Mouse (Mus musculus) thymus, postnatal 10 days (tissue): ENCODE results near the gene Btbd19.

Source experiments
- DNase-seq, 2 experiments: peaks; one replicate each; pipeline ENCODE4 v3.0.0; 2021; ENCODE audit warnings: low spot score in 2 of 2

Gene Btbd19

GRCm38 (mm10) chr4:117115592-117115991, 9.9 kb downstream of the Btbd19 start:
- peak; percentile 62 to 70 for DNase-seq

- no peak for DNase-seq
Measured at GRCm38 (mm10) chr4:117113237-117113636, 12.3 kb downstream of the Btbd19 start.

GRCm38 (mm10) chr4:117110985-117111384, 14.5 kb downstream of the Btbd19 start:
- DNase-seq = no peak

DNA sequence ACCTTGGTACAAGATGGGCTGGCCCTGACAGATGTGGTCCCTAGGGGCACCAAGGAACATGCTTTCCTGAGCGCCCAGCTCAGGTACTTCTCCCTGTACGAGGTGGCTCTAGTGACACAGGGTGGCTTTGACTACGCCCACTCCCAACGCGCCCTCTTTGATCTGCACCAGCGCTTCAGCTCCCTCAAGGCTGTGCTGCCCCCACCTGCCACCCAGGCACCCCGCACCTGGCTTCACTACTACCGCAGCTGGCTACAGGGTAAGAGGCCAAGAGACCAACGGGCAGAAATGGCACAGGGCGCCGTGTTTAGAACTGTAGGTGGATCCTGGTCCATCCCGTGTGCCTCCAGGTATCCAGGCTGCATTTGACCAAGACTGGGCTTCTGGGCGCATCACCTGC, 15.3 kb downstream of the Btbd19 start:
- no peak for DNase-seq

DNA sequence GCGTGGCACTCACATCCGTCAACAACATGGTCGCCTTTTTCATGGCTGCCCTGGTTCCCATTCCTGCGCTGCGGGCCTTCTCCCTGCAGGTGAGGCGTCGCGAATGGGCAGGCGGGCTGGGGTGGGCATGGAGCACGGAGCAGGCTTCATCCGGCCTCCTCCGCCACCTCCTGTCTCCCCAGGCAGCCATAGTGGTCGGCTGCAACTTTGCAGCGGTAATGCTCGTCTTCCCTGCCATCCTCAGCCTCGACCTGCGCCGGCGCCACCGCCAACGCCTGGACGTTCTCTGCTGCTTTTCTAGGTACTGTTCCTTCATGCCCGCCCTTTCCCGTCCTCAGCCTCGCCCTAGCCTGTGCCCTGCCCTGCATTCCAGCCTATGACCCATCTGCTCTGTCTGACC, 16.2 kb downstream of the Btbd19 start:
- no peak for DNase-seq

- DNase-seq = no peak
Measured at GRCm38 (mm10) chr4:117108524-117108849, 17.0 kb downstream of the Btbd19 start.

- DNase-seq = no peak
Measured at GRCm38 (mm10) chr4:117107813-117108523, 17.6 kb downstream of the Btbd19 start.

GRCm38 (mm10) chr4:117105127-117105526, 20.4 kb downstream of the Btbd19 start:
- DNase-seq = no peak

- no peak for DNase-seq
Measured at GRCm38 (mm10) chr4:117104672-117105071, 20.9 kb downstream of the Btbd19 start.

DNA sequence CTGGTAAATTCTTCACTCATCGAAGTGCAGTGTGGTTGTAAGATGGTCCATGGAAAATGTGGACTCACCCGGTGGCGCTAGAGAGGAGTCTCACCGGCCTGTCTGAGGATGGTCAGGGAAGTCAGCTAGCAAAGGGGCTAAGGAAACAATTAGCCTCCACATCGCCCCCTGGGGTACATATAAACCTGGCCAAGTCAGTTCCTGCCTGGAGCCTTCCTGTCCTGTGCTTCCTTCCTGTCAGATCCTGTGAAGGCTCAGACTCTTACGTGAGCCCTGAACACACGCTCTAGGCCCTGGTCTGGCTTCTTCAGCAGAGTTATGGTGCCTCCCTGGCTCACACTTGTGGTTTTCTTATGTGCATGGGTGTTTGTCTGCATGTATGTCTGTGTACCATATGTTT, 24.3 kb downstream of the Btbd19 start:
- peak in 1 of 2 experiments; percentile 25 for DNase-seq

DNA sequence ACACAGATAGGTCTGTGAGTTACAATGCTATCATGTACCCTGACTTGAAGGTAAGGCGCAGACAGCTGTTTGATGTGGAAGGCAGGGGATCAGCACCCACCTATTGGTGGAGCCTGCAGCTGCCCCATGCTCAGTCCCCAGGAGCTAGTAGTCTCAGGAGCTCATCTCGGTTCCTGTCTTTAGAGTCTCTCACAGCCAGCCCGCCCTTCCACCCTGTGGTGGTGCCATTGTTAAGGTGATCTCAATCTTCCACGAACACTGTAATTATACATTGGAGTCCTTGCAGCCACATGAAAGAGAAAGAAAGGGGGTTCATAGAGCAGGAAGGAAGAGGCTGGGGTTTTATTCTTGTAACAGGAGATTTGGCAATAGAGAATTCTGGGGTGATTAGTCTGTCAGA, 25.5 kb downstream of the Btbd19 start:
- no peak for DNase-seq

DNA sequence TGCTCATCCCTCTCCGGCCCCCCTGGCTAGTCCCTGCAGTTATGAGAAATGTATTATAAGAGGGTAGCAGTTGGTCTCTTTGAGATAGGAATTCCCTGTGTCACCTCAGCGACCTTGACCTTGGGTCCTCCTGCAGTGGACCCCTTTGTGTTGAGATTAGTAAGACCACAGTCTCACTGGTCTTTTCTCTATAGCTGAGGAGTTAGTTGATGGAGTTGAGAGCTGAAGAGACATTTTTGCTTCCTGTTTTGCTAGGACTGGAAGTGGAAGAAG, 26.8 kb downstream of the Btbd19 start:
- DNase-seq = no peak

DNA sequence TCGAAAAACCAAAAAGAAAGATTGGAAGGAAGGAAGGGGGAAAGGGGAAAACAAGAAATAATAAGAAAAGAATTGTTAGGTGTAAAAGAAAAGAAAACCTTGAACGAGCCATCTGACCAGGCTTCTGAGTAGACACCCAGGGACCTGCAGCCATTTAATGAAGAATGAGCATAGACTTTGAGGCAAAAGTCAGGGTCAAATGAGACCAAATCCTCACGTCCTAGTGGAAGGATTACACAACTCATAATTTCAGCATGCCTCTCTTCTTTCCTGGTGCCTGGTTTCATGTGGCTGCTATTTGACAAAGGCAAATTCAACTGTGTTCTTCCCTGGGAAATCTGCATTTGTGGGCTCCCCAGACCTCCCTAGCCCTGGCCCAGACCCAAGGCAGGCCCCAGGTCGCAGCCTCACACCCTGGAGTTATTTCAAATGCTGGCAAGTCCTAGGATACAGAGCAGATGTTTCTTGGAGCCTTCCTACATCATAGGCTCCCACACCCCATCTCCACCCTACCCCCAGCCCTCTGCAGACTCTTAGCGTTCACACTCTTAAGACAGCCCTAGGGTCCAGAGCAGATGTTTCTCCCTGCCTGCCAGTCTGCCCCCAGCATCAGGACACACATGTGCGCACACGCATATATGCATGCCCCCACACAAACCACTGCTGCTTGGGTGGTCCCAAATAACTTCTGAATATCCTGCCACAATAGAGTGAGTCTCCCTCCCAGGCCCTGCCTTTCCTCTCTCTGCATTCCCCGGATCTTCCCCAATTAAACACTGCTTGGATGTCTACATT, 27.4 kb downstream of the Btbd19 start:
- DNase-seq = no peak

- no peak for DNase-seq
Measured at GRCm38 (mm10) chr4:117096666-117097065, 28.9 kb downstream of the Btbd19 start.

GRCm38 (mm10) chr4:117095551-117096452, 29.7 kb downstream of the Btbd19 start, which contains the start of gene Ptch2:
Gene Ptch2 (plus strand): TSS chr4:117096075.
- peak; percentile 65 to 75 for DNase-seq

- DNase-seq = no peak
Measured at GRCm38 (mm10) chr4:117094626-117095361, 30.7 kb downstream of the Btbd19 start.

DNA sequence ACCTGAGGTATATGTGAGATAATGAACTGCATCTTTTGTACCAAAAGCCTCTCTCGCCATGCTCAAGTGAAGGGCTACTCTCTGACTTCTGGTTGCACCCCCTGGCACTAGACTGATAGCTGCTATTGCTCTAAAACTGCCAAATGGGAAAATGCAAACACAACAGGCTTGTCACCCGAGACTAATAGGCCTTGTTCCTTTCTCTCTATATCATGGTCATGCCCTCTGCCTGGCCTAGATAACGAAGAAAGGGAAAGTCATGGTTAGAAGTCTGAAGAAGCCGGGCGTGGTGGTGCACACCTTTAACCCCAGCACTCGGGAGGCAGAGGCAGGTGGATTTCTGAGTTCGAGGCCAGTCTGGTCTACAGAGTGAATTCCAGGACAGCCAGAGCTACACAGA, 34.9 kb downstream of the Btbd19 start:
- no peak for DNase-seq

- DNase-seq = no peak
Measured at GRCm38 (mm10) chr4:117087948-117088640, 37.4 kb downstream of the Btbd19 start.

DNA sequence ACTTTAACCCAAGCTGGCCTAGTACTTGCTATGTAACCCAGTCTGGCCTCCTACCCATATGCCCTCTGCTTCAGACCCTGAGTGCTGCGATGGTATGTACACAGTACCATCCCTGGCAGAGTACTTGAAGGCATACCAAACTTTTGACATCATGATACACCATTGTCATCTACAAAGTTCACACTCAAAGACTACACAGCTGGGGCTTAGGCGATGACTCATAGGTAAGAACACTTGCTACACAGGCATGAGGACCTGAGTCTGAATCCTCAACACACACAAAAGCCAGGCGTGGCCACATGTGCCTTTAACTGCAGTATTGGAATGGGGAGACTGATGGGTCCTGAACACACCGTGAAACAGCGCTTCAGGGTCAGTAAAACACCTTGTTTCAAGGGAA, 54.3 kb downstream of the Btbd19 start:
- no peak for DNase-seq

DNA sequence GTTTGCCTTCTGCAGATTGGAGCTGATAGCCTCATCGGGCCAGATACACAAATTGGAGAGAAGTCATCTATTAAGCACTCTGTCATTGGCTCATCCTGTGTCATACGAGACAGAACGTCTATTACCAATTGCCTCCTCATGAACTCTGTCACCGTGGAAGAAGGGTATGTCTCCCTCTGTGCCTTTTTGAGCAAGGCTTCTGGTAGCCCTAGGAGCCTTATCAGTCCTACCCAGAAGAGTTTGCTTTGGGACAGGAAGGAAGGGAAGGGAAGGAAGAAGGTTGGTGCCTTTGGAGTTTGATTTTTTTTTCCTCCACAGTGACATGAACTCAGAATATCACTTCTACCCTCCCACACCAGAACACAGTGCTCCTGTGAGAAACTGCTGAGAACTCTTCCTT, 54.9 kb downstream of the Btbd19 start:
- no peak for DNase-seq

DNA sequence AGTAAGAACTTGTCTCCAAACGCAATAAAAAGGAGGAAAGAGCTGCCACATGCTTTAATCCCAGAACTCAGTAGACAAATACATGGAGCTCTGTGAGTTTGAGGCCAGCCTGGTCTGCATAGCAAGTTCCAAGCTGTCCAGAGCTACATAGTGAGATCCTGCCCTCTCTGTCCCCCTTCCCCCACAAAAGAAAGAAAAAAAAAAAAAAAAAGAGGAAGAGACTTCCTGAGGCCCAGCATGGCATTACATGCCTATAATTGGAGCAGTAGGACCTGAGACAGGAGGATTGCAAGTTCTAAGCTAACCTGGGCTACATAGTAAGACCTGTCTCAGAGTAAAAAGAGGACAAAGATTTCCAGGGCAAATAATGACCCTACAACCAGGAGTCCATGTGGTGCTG, 55.9 kb downstream of the Btbd19 start:
- DNase-seq = no peak
